Mouse (Mus musculus): Measurements from ENCODE around the gene Cwc22.

Gene Cwc22

GRCm38 (mm10) chr2:77925997-77926396 is 20.2 kb downstream of the Cwc22 start:
- no peak for DNase-seq (ENCODE audit: extremely low spot score, low spot score)

- no peak for DNase-seq (ENCODE audit: extremely low spot score, low spot score)
These were observed 20.8 kb downstream of the Cwc22 start for GRCm38 (mm10) chr2:77925187-77925924.

GRCm38 (mm10) chr2:77924003-77924402 is 22.2 kb downstream of the Cwc22 start:
- no peak for DNase-seq (ENCODE audit: extremely low spot score, low spot score)

GRCm38 (mm10) chr2:77923182-77923581 is 23.0 kb downstream of the Cwc22 start:
- DNase-seq (ENCODE audit: extremely low spot score, low spot score), result no peak

DNA sequence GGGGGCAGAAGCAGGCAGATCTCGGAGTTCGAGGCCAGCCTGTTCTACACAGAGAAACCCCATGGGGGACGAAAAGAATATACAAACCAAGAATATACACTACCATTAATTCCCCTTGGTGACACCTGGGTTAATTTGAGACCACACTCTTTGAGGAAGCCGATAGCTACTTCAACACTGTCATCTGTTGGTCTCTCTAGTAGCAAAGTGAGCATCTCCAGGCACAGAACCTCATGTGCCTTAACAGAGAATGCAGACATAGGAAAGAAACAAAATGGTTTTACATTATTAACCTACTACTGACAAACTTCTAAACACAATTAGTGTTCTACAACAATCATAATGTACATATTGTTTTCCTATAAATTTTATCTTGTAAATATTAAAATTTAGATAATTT is 24.9 kb downstream of the Cwc22 start:
- no peak for DNase-seq (ENCODE audit: extremely low spot score, low spot score)

- no peak for DNase-seq (ENCODE audit: extremely low spot score, low spot score)
These were observed 25.6 kb downstream of the Cwc22 start for GRCm38 (mm10) chr2:77920621-77921020.

- DNase-seq (ENCODE audit: extremely low spot score, low spot score), result no peak
These were observed 27.7 kb downstream of the Cwc22 start for GRCm38 (mm10) chr2:77918474-77918873.

DNA sequence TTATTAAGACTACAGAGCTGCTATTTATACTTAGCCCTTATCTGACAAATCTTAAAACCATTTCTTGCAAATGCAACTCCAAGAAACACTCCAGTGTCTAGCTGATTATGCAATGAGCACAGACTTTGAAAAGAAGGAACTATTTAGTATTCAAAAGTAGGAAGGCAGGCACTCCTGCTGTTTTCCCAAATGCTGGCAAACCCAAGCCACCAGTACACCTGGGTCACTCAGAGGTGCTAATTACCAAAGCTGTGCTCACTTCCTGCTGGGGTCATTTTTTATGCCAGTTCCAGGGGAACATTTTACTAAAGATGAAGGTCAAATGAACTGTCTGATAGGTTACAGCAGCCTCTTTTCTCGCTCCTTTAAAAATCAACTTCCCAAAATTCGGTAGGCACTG is 28.2 kb downstream of the Cwc22 start:
- DNase-seq (ENCODE audit: extremely low spot score, low spot score), result no peak

GRCm38 (mm10) chr2:77917360-77917734 is 28.8 kb downstream of the Cwc22 start:
- no peak for DNase-seq (ENCODE audit: extremely low spot score, low spot score)

DNA sequence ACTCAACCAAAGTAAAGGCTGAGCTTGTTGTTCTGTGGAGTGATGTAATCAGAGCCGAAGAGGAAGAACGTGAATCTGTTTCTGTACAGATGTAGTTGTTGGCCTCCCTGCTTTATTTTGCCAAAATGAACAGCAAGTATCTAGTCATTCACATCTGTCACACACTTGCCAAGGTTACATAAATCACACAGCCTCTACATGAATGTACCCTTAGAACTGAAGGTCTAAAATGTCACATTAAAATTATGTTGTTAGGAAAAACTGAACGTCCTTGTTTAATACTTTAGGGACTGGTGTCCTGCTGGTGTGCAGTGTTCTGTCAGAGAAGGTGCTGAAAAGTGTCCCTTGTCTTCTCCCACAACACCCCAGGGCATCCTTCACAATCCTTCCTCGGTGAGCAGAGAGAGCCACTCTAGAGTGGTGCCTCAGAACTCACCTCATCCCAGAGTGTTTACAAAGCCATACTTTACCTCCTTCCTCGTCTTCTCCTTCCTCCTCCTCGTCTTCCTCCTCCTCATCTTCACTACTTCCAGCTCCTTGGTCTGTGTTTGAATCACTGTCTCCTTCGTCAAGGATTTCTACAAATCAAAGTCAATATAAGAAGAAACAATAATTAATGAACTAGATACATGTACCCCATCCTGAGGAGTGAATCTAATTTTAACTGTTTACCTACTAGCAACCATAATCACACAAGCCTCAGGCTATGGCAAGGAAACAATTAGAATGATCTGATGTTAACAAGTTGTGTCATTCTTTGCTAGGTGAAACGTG is 29.4 kb downstream of the Cwc22 start:
- DNase-seq (ENCODE audit: extremely low spot score, low spot score), result no peak

GRCm38 (mm10) chr2:77915187-77915586 is 31.0 kb downstream of the Cwc22 start:
- DNase-seq (ENCODE audit: extremely low spot score, low spot score), result peak; percentile 3

GRCm38 (mm10) chr2:77913628-77914027 is 32.5 kb downstream of the Cwc22 start:
- no peak for DNase-seq (ENCODE audit: extremely low spot score, low spot score)

- DNase-seq (ENCODE audit: extremely low spot score, low spot score), result no peak
These were observed 34.0 kb downstream of the Cwc22 start for GRCm38 (mm10) chr2:77912197-77912596.

GRCm38 (mm10) chr2:77911452-77911851 is 34.7 kb downstream of the Cwc22 start:
- DNase-seq (ENCODE audit: extremely low spot score, low spot score), result no peak

- no peak for DNase-seq (ENCODE audit: extremely low spot score, low spot score)
These were observed 36.0 kb downstream of the Cwc22 start for GRCm38 (mm10) chr2:77910216-77910615.

DNA sequence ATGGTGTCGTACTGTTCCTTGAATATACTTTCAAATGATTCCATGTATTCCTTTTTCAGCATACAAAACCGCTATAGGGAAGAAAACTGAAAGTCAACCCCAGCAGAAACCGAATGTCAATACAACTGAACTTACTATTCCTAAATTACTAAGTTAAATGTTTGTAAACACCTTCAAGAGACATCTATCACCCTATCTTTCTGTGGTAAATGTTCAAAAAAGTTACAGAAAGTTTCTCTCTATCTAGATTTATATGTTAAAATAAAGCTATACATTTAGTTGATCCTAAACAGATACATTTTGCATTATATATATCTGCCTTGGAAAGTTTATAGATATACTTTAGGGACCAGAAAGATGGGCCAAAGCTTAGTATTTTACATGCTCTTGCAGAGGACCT is 39.0 kb downstream of the Cwc22 start:
- DNase-seq (ENCODE audit: extremely low spot score, low spot score), result no peak

GRCm38 (mm10) chr2:77905023-77905422 is 41.2 kb downstream of the Cwc22 start:
- DNase-seq (ENCODE audit: extremely low spot score, low spot score), result no peak

DNA sequence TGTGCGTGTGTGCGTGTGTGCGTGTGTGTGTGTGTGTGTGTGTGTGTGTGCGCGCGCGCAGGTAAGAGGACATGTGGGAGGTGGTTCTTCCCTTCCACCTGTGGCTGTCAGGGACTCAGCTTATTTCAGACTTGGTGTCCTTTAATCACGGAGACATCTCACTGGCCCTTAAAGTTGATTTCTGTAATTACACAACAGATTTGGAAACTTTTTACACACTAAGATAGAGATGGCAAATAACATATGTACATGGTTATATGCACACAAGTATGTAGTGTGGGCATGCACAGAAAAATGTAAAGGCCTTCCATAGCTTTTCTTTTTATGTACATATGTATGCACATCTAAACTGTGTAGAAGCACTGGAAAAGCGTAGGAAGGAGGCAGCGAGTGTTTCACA is 41.7 kb downstream of the Cwc22 start:
- DNase-seq (ENCODE audit: extremely low spot score, low spot score), result no peak

- DNase-seq (ENCODE audit: extremely low spot score, low spot score), result no peak
These were observed 42.2 kb downstream of the Cwc22 start for GRCm38 (mm10) chr2:77903979-77904378.

DNA sequence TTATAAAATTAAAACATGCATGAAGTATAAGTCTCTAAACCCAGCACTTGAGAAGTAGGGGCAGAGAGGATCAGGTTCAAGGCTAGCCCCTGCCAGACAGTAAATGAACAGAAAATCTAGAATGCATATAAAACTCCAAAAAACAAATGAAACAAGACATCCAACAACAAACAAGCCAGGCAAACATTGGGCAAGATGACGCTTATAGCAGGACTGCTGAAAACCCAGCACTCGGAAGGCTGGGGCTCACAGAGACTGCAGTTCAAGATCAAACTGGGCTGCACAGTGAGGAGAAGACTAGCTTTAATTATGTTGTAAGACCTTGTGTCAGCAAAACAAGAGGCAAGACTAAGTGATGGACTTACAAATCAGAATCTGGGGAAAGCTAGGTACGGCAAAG is 43.1 kb downstream of the Cwc22 start:
- DNase-seq (ENCODE audit: extremely low spot score, low spot score), result no peak

DNA sequence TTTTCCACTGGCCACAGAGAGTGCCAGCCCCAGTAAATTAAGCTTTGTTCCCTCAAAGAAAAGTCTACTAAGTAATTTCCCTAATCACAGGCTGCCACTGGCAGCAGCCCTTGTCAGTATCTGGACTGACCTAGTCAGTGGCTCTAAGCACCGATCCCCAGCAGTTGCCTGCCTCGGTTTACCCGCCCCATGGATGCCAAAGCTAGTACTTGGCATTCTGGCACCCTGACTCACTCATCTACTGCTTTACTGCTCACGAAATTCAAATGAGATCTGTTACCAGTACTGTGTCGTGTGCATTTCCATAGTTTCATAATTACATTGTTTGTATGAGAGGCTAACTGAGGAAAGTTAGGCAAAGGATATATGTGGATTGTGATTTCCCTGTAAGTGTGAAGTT is 44.9 kb downstream of the Cwc22 start:
- DNase-seq (ENCODE audit: extremely low spot score, low spot score), result no peak

GRCm38 (mm10) chr2:77900741-77901140 is 45.4 kb downstream of the Cwc22 start:
- no peak for DNase-seq (ENCODE audit: extremely low spot score, low spot score)

- DNase-seq (ENCODE audit: extremely low spot score, low spot score), result no peak
These were observed 46.1 kb downstream of the Cwc22 start for GRCm38 (mm10) chr2:77900111-77900510.

All from neural tube, embryonic 10.5 days (tissue).